Mouse (Mus musculus): ENCODE measurements around the gene Bclaf1.

Gene Bclaf1

GRCm38 (mm10) chr10:20326226-20326625, 14.0 kb downstream of the Bclaf1 start:
- no peak for DNase-seq

- DNase-seq = no peak
Observed at GRCm38 (mm10) chr10:20331262-20331661, 19.0 kb downstream of the Bclaf1 start.

- DNase-seq = no peak
Observed at GRCm38 (mm10) chr10:20337872-20338271, 25.6 kb downstream of the Bclaf1 start.

- DNase-seq = no peak
Observed at GRCm38 (mm10) chr10:20345736-20346135, 33.5 kb downstream of the Bclaf1 start.

GRCm38 (mm10) chr10:20347285-20348214, 35.3 kb downstream of the Bclaf1 start, which contains the start of gene Mtfr2:
Gene Mtfr2, plus strand, starts transcription at chr10:20347770.
- peak; percentile 97 for DNase-seq

- no peak for DNase-seq
Observed at GRCm38 (mm10) chr10:20348894-20349293, 36.6 kb downstream of the Bclaf1 start.

GRCm38 (mm10) chr10:20361542-20362449, 49.5 kb downstream of the Bclaf1 start:
- peak; percentile 64 for DNase-seq

- DNase-seq = no peak
Observed at GRCm38 (mm10) chr10:20362450-20363118, 50.3 kb downstream of the Bclaf1 start.

- DNase-seq = no peak
Observed at GRCm38 (mm10) chr10:20372046-20372445, 59.8 kb downstream of the Bclaf1 start.

GRCm38 (mm10) chr10:20377621-20378020, 65.4 kb downstream of the Bclaf1 start:
- no peak for DNase-seq

- DNase-seq = no peak
Observed at GRCm38 (mm10) chr10:20379071-20379735, 66.9 kb downstream of the Bclaf1 start.

- DNase-seq = no peak
Observed at GRCm38 (mm10) chr10:20380798-20381197, 68.5 kb downstream of the Bclaf1 start.

GRCm38 (mm10) chr10:20381352-20381751, 69.1 kb downstream of the Bclaf1 start:
- no peak for DNase-seq

GRCm38 (mm10) chr10:20382807-20383419, 70.6 kb downstream of the Bclaf1 start:
- DNase-seq = peak; percentile 31

GRCm38 (mm10) chr10:20390568-20390967, 78.3 kb downstream of the Bclaf1 start:
- DNase-seq = no peak

Data from embryo, embryonic 11 days (tissue).